ENCODE assay signal across 1 mouse cellular context in genomic region chr11:72695025-72695424, GRCm38 (mm10).
A peak's percentile ranks its signal among the peaks of the same experiment; 100 is the strongest.
TF ChIP-seq lines count a peak whose summit lies in the region.

No protein-coding gene starts in this region.

TF ChIP-seq in MEL, 35 proteins besides CTCF, POLR2A, EP300 and RAD21 (continued from another document):
- TF ChIP-seq GABPA (IDR thresholded peaks at IDR 0.05; ENCODE audit: low read depth, low read length) (no peak), E2F4 (IDR thresholded peaks at IDR 0.05; ENCODE audit: borderline replicate concordance, low read depth, low read length) (no peak), MYC (IDR thresholded peaks at IDR 0.05; ENCODE audit: low read depth, low read length) (peak; percentile 94), TCF12 (IDR thresholded peaks at IDR 0.05; ENCODE audit: low read depth, low read length) (peak; percentile 74; the same call in 1 of the 2 replicates), ZKSCAN1 (IDR thresholded peaks at IDR 0.05; ENCODE audit: low read depth, low read length) (no peak), NELFE (IDR thresholded peaks at IDR 0.05; ENCODE audit: low read depth, low read length) (no peak), POLR2AphosphoS2 (IDR thresholded peaks at IDR 0.05; ENCODE audit: low read length) (peak; percentile 57; the same call in 1 of the 2 replicates), CHD1 (IDR thresholded peaks at IDR 0.05; ENCODE audit: low read depth, low read length) (no peak), UBTF (IDR thresholded peaks at IDR 0.05; ENCODE audit: borderline replicate concordance, insufficient read depth, low read depth, low read length) (no peak), SMC3 (IDR thresholded peaks at IDR 0.05; ENCODE audit: low read depth, low read length) (no peak), ZMIZ1 (IDR thresholded peaks at IDR 0.05; ENCODE audit: low read depth, low read length) (0 out of 2 replicates have a peak, but pooled peaks have one; percentile 70), TAL1 (IDR thresholded peaks at IDR 0.05; ENCODE audit: low read length) (no peak), TBP (IDR thresholded peaks at IDR 0.05; ENCODE audit: low read depth, low read length) (no peak), JUND (IDR thresholded peaks at IDR 0.05; ENCODE audit: low read depth, low read length) (no peak), MEF2A (IDR thresholded peaks at IDR 0.05; ENCODE audit: extremely low read depth, insufficient replicate concordance, low read depth, low read length, poor library complexity, severe bottlenecking) (no peak), POLR2AphosphoS5 (IDR thresholded peaks at IDR 0.05; ENCODE audit: borderline replicate concordance, low read depth, low read length) (no peak), HCFC1 (IDR thresholded peaks at IDR 0.05; ENCODE audit: low read depth, low read length) (0 out of 2 replicates have a peak, but pooled peaks have one; percentile 14), BHLHE40 (IDR thresholded peaks at IDR 0.05; ENCODE audit: borderline replicate concordance, low read depth, low read length) (peak; percentile 87), MXI1 (IDR thresholded peaks at IDR 0.05; ENCODE audit: low read depth, low read length) (peak; percentile 96), GATA1 (IDR thresholded peaks at IDR 0.05; ENCODE audit: low read depth, low read length) (peak; percentile 98), NRF1 (IDR thresholded peaks at IDR 0.05; ENCODE audit: insufficient read depth, low read depth, low read length, poor library complexity, severe bottlenecking) (no peak), CHD2 (IDR thresholded peaks at IDR 0.05; ENCODE audit: low read length) (no peak; the same call in 1 of the 2 replicates), SIN3A (IDR thresholded peaks at IDR 0.05; ENCODE audit: low read length) (peak; percentile 94), MAZ (IDR thresholded peaks at IDR 0.05; ENCODE audit: low read depth, low read length) (0 out of 2 replicates have a peak, but pooled peaks have one; percentile 27), ELF1 (IDR thresholded peaks at IDR 0.05; ENCODE audit: low read depth, low read length) (peak; percentile 31; the same call in 1 of the 2 replicates), ETS1 (IDR thresholded peaks at IDR 0.05; ENCODE audit: low read depth, low read length) (peak; percentile 93), USF2 (IDR thresholded peaks at IDR 0.05; ENCODE audit: borderline replicate concordance in 1 of 2, insufficient read depth in 1 of 2, low read depth in 1 of 2, low read length in 2 of 2) (no peak), MAX (IDR thresholded peaks at IDR 0.05; ENCODE audit: low read length) (peak; percentile 87), KAT2A (conservative IDR thresholded peaks at IDR 0.05; ENCODE audit: low read depth, low read length) (no peak), ZC3H11A (IDR thresholded peaks at IDR 0.05; ENCODE audit: low read depth, low read length) (no peak)
